Mouse (Mus musculus) midbrain, embryonic 14.5 days (tissue): ENCODE data around the gene Gm20388. TPM values are rescaled to one million over a fixed set of nuclear protein-coding genes. Genes with fewer than 3 reads are reported as not detected.

Source experiments
- ATAC-seq: fragments of 200-750 bp; cut with Nextera tagmentation; 2 replicates; pipeline ENCODE4 v1.8.0; 2017; ENCODE audit warnings: moderate number of reproducible peaks, moderate library complexity; ENCODE audit not compliant: low FRiP score, low TSS enrichment
- DNase-seq: peaks from one replicate; pipeline ENCODE4 v3.0.0-alpha.2; 2015
- H3K27ac ChIP-seq: fragments of 300-500 bp; sonication (generic); replicated peaks from 2 replicates; pipeline ENCODE4 v1.5.1; 2014; ENCODE audit warnings: mild to moderate bottlenecking, low read depth, low read length, moderate library complexity
- H3K27me3 ChIP-seq: fragments of 300-500 bp; sonication (generic); 2 replicates; pipeline ENCODE4 v1.6.1; 2014; ENCODE audit warnings: low read length, control low read depth, mixed read lengths; ENCODE audit not compliant: control insufficient read depth, insufficient read depth
- H3K36me3 ChIP-seq: fragments of 300-500 bp; sonication (generic); 2 replicates; pipeline ENCODE4 v1.6.1; 2014; ENCODE audit warnings: low read length, control low read depth; ENCODE audit not compliant: control insufficient read depth, insufficient read depth
- H3K4me1 ChIP-seq: fragments of 300-500 bp; sonication (generic); 2 replicates; pipeline ENCODE4 v1.6.1; 2014; ENCODE audit warnings: mild to moderate bottlenecking, antibody characterized with exemption, low read length, control low read depth; ENCODE audit not compliant: control insufficient read depth, insufficient read depth
- H3K4me2 ChIP-seq: fragments of 300-500 bp; sonication (generic); 2 replicates; pipeline ENCODE4 v1.6.1; 2014; ENCODE audit warnings: mild to moderate bottlenecking, low read length, moderate library complexity
- H3K4me3 ChIP-seq: fragments of 300-500 bp; sonication (generic); replicated peaks from 2 replicates; pipeline ENCODE4 v1.5.1; 2014; ENCODE audit warnings: low read depth, low read length
- H3K9ac ChIP-seq: fragments of 300-500 bp; sonication (generic); replicated peaks from 2 replicates; pipeline ENCODE4 v1.6.1; 2014; ENCODE audit warnings: mild to moderate bottlenecking, low read length, moderate library complexity
- H3K9me3 ChIP-seq: fragments of 300-500 bp; sonication (generic); 2 replicates; pipeline ENCODE4 v1.6.1; 2016; ENCODE audit warnings: low read length, control low read depth, mixed read lengths; ENCODE audit not compliant: control insufficient read depth
- WGBS: fragments of 180-500 bp; shearing (Covaris S2); extraction: QIAGEN DNeasy Blood & Tissue Kit; methylation state at CpG from one replicate; pipeline ENCODE4 v1.1.7; 2014; 5-methylcytosine and 5-hydroxymethylcytosine counted together
- polyA plus RNA-seq: library from polyadenylated mRNA; unstranded; fragments of >200 nt; fragmentation: Nextera tagmentation; extraction: Ambion mirVana; gene quantifications from 2 replicates; pipeline ENCODE4 v1.2.1, GENCODE M21; 2014

Gm20388 gene
- polyA plus RNA-seq, 1 experiment from 2014 or later = 4.1 TPM

DNA sequence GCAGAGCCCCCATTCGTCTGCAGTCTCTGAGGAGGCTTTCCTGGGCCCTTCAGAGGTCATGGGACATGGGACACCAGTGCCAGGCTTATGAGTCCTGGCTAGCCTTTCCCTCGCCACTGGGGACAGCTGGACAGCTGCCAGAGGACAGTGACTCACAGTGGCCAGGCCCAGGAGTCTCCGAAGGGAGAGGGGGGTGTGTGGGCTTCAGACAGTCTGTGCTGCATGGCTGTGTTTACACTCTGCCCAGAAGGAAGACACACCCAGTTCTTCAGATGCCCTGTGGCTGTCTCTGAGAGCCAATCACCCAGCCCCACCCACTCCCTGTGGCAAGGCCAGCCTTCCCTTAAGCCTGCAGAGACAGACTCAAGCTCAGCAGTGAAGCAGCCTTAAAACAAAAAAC lies 1662.6 kb downstream of the Gm20388 start:
- H3K4me1 ChIP-seq = peaks cover 17% of the 10 kb centered on the region
- no peak overlapping the region for H3K4me3 ChIP-seq
- H3K9ac ChIP-seq = no peak overlapping the region
- no peaks in the 10 kb centered on the region for H3K27me3 ChIP-seq
- DNase-seq (peak; percentile 12), ATAC-seq (no peak)
- H3K27ac ChIP-seq = no peak overlapping the region
- no peaks in the 10 kb centered on the region for H3K9me3 ChIP-seq
- H3K36me3 ChIP-seq = no peaks in the 10 kb centered on the region
- H3K4me2 ChIP-seq = no peak overlapping the region
- 60% methylated on average over 3 of the region's 3 CpGs for WGBS

DNA sequence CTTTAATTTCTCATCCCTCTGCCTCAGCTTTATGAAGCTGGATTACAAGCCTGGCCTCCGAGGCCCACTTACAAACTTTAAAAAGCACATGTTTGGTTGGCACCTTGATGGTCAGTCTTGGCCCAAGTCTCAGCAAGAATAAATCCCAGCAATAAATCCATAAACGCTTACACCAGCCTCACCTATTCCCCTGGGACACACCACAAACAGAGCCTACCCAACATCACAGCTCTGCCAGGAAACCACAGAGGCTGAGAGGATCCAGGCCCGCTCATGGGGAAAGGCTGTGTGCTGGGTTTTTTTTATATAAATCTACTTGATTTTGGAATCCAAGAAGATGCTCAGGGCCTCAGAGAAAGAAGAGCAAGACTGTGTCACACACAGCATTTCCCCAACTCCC lies 1665.0 kb downstream of the Gm20388 start:
- no peaks in the 10 kb centered on the region for H3K36me3 ChIP-seq
- H3K4me1 ChIP-seq = peaks cover 17% of the 10 kb centered on the region
- no peak overlapping the region for H3K4me3 ChIP-seq
- ATAC-seq = no peak
- no peak overlapping the region for H3K4me2 ChIP-seq
- H3K27ac ChIP-seq = no peak overlapping the region
- H3K9me3 ChIP-seq = no peaks in the 10 kb centered on the region
- WGBS = 84% methylated on average over 3 of the region's 3 CpGs
- no peak for DNase-seq
- H3K9ac ChIP-seq = no peak overlapping the region
- H3K27me3 ChIP-seq = no peaks in the 10 kb centered on the region

DNA sequence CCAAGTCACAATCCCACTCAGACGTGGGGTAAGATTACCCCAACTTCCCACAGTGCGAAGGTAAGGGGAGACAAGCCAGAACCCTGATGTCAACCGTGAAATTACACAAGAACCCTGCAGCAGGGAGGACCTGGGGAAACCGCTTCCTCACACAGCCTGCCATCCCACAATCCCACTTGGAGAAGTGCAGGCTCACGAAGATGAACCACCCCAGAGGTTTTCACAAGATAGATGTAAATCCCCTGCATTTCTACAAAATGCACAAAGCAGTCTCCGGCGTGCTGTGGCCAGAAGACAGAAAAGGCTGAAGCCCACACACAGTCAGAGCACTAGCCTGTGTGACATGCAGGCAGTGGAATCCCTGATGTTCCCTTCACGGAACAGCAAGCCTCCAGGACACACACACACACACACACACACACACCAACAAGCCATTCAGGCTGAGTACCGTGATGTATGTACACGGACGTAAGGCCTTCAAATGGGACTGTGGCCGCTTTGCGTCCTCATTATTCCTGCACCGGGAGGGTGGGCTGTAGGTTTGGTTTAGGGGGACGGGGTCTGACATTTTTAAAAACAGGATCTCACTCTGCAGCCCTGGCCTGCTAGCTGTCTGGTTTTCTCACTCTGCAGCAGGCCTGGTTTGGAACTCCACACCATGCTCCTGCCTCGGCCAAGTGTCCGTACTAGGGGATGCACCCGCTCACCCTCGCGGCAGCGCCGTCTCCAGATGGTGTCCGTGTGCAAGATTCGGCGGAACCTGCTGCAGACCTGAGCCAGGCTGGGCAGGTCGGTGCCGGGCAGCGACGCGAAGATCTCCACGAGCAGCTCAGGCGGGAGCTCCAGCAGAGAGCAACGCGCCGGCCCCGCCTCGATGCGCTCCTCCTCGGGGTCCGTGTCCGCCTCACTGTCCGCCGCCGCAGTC lies 1667.4 kb downstream of the Gm20388 start:
- Histone ChIP-seq H3K9ac (peak overlapping the region; percentile 79), H3K4me3 (peak overlapping the region; percentile 88), H3K36me3 (no peaks in the 10 kb centered on the region), H3K4me1 (peaks cover 17% of the 10 kb centered on the region), H3K27me3 (no peaks in the 10 kb centered on the region), H3K4me2 (peak overlapping the region; percentile 83), H3K27ac (peak overlapping the region; percentile 74), H3K9me3 (no peaks in the 10 kb centered on the region)
- ATAC-seq = peak; percentile 59
- DNase-seq = peak; percentile 60
- whole genome bisulfite sequencing = 1% methylated on average over 39 of the region's 44 CpGs

DNA sequence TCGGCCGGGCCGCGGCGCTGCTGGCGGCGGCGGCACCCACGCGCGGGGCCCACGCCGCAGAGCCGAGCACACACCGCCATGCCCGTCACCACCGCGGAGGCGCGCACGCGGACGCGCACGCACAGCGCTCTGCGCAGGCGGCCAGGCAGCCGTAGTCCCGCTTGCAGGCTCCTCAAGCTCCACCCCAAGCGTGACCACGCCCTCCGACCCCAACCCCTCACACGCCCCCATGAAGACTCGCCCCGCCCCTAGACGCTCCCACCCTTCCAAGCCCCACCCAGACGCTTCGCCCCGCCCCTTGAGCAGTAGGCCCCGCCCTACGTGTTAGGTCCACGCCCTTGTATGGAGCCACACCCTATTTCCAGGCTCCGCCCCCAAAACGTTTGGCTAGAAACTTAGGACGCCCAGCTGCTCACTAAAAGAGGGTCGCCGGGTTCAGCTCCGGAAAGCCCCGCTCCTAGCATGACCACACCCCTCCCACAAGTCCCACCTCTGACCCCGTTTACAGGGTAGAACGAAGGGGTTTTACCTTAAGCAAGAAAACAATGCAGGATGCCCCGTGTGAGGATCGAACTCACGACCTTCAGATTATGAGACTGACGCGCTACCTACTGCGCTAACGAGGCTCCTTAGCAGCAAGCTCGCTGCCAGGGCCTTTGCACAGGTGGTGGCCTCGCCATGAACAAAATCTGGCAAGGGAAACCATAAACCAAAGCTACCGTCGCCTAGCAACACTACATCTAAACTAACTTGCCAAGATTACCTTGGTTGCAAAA lies 1668.2 kb downstream of the Gm20388 start, which contains the start of gene Fbxo31:
TSS of gene Fbxo31 (minus strand) at position 131 of the 776 bp plus-strand sequence.
- Histone ChIP-seq H3K4me3 (peak within 1 kb of the TSS; percentile 88), H3K36me3 (no peaks in the 10 kb centered on the region), H3K9ac (peak within 1 kb of the TSS; percentile 79), H3K27ac (peak within 1 kb of the TSS; percentile 74), H3K4me2 (peak within 1 kb of the TSS; percentile 83), H3K4me1 (peaks cover 17% of the 10 kb centered on the region), H3K9me3 (no peaks in the 10 kb centered on the region), H3K27me3 (no peaks in the 10 kb centered on the region)
- WGBS = 1% methylated on average over 63 of the region's 63 CpGs
- DNase-seq (peak; percentile 96), ATAC-seq (peak; percentile 90)

DNA sequence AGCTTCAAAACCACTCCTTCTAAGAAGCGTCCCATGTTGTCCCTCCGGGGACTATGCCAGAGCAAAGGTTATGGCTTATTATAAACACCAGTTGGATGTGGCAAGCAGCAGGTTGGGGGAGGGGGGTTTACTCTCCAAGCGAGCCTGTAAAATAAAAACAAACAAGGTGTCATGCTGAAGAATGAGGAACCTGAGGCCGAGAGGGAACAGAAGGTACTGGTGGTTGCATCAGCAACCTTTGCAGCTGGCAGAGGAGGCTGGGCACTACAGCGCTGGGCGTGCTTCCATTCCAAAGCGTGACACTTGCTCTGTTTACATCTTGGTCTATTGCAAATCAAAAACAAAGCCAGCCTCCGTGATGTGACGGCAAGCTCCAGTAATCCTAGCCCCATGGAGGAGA lies 1669.8 kb downstream of the Gm20388 start:
- ATAC-seq = no peak
- H3K4me3 ChIP-seq = no peak overlapping the region
- no peak overlapping the region for H3K27ac ChIP-seq
- H3K9ac ChIP-seq = no peak overlapping the region
- WGBS = 44% methylated on average over 9 of the region's 9 CpGs
- H3K9me3 ChIP-seq = no peaks in the 10 kb centered on the region
- peak; percentile 20 for DNase-seq
- H3K4me1 ChIP-seq = peaks cover 17% of the 10 kb centered on the region
- H3K27me3 ChIP-seq = no peaks in the 10 kb centered on the region
- H3K4me2 ChIP-seq = no peak overlapping the region
- H3K36me3 ChIP-seq = no peaks in the 10 kb centered on the region

DNA sequence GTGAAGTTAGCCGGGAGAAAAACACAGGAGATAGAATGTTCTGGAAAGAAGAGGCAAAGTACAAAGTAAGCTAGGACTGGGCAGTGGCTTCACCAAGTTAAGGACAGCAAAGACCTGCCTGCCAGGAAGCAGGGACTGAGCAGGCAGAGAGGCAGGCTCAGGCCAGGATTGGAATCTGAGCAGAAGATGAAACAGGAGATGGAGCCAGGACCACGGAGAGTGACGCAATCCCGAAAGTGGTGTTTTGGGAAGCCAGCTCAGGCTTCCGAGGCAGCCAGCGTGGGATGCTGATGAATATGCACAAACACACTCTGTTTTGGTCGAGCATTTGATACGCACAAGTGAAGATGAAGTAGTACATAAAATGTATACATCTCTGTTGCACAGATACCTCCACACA lies 1673.0 kb downstream of the Gm20388 start:
- Histone ChIP-seq H3K9ac (no peak overlapping the region), H3K27ac (no peak overlapping the region), H3K4me2 (no peak overlapping the region), H3K27me3 (no peaks in the 10 kb centered on the region), H3K36me3 (no peaks in the 10 kb centered on the region), H3K9me3 (no peaks in the 10 kb centered on the region), H3K4me1 (0 out of 2 replicates have a peak, but pooled peaks cover 3% of the 10 kb centered on the region), H3K4me3 (no peak overlapping the region)
- 68% methylated on average over 8 of the region's 8 CpGs for WGBS
- ATAC-seq = no peak
- DNase-seq = no peak

DNA sequence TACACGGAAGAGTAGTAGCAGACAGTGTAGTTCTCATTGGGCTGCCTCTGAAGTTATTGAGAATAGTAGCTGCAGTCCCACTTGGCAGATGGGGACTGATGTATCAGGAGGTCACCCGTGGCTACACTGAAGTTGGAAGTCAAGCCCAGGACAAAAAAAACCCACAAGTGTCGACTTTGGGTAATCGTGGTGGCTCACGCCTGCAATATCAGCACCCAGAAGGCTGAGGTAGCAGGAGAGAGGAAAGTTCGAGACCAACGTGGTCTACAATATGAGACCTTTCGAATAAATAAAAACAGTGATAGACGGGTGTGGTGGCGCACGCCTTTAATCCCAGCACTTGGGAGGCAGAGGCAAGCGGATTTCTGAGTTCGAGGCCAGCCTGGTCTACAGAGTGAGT lies 1674.1 kb downstream of the Gm20388 start:
- H3K36me3 ChIP-seq = no peaks in the 10 kb centered on the region
- H3K27me3 ChIP-seq = no peaks in the 10 kb centered on the region
- no peak for ATAC-seq
- peak overlapping the region; percentile 57; the same call in 1 of the 2 replicates for H3K9ac ChIP-seq
- 0 out of 2 replicates have a peak, but pooled peaks cover 5% of the 10 kb centered on the region for H3K4me1 ChIP-seq
- H3K27ac ChIP-seq = no peak overlapping the region
- H3K9me3 ChIP-seq = no peaks in the 10 kb centered on the region
- 41% methylated on average over 13 of the region's 13 CpGs for WGBS
- no peak for DNase-seq
- peak overlapping the region; percentile 66 for H3K4me2 ChIP-seq
- peak overlapping the region; percentile 58 for H3K4me3 ChIP-seq

DNA sequence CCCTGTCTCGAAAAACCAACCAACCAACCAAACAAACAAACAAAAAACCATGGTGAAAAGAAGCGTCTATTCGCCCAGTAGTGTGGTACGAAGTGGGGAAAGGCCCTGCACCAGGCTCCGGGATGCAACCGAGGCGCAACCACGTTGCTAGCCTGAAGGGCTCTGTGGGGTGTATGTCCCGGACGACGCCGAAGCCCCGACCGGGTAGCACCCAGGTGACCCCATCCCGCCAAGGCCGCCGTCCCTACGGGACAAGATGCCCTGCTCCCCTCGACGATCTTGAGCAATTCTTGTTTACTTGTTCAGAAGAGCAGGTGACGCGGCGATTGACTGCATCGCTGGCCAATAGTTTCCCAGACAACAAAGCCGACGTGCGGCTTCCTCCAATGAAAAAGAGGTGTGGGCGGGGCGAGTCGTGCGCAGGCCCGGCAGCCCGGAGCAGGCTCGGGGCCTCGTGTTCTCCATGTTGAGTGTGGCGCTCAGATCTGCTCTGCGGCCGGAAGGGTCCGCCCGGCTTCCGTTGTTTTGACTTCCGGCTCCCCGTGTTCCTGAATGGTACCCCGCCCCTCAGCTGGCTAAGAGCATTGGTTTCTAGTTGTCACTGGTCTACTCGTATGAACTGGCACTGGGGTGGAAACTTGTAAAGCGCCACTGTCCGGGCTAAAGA lies 1674.7 kb downstream of the Gm20388 start:
- WGBS = 1% methylated on average over 47 of the region's 47 CpGs
- Histone ChIP-seq H3K4me3 (peak overlapping the region; percentile 58), H3K9ac (peak overlapping the region; percentile 57), H3K4me1 (0 out of 2 replicates have a peak, but pooled peaks cover 7% of the 10 kb centered on the region), H3K27ac (0 out of 2 replicates have a peak overlapping the region, but pooled peaks have one; percentile 60), H3K27me3 (no peaks in the 10 kb centered on the region), H3K9me3 (no peaks in the 10 kb centered on the region), H3K4me2 (peak overlapping the region; percentile 66), H3K36me3 (no peaks in the 10 kb centered on the region)
- peak; percentile 95 for ATAC-seq
- DNase-seq = peak; percentile 99
